Mouse (Mus musculus) heart, embryonic 10.5 days (tissue): Measurements from ENCODE around the gene Anapc5. TPM values are rescaled to one million over a fixed set of nuclear protein-coding genes. Genes with fewer than 3 reads are reported as not detected.
A peak's percentile ranks its signal among the peaks of the same experiment; 100 is the strongest.

Experiments used
- DNase-seq: peaks from one replicate; pipeline ENCODE4 v3.0.0-alpha.2; 2017; ENCODE audit warnings: low spot score
- H3K27ac ChIP-seq: fragments of 300-500 bp; sonication (generic); 2 replicates; pipeline ENCODE4 v1.5.1; 2016; ENCODE audit warnings: mild to moderate bottlenecking
- H3K27me3 ChIP-seq: fragments of 300-500 bp; sonication (generic); 2 replicates; pipeline ENCODE4 v1.6.1; 2016; ENCODE audit warnings: mild to moderate bottlenecking; ENCODE audit not compliant: poor library complexity, insufficient read depth, severe bottlenecking
- H3K36me3 ChIP-seq: fragments of 300-500 bp; sonication (generic); 2 replicates; pipeline ENCODE4 v1.6.1; 2016; ENCODE audit warnings: mild to moderate bottlenecking, moderate library complexity
- H3K4me1 ChIP-seq: fragments of 300-500 bp; sonication (generic); 2 replicates; pipeline ENCODE4 v1.6.1; 2016; ENCODE audit warnings: mild to moderate bottlenecking
- H3K4me3 ChIP-seq: fragments of 300-500 bp; sonication (generic); 2 replicates; pipeline ENCODE4 v1.5.1; 2016; ENCODE audit warnings: mild to moderate bottlenecking, moderate library complexity
- H3K9me3 ChIP-seq: fragments of 300-500 bp; sonication (generic); 2 replicates; pipeline ENCODE4 v1.6.1; 2016; ENCODE audit warnings: mild to moderate bottlenecking, moderate library complexity
- WGBS: fragments of 180-500 bp; shearing (Covaris S2); methylation state at CpG from one replicate; pipeline ENCODE4 v1.1.7; 2016; 5-methylcytosine and 5-hydroxymethylcytosine counted together
- polyA plus RNA-seq: library from polyadenylated mRNA; unstranded; fragments of >200 nt; fragmentation: Nextera tagmentation; extraction: Ambion mirVana; gene quantifications from 2 replicates; pipeline ENCODE4 v1.2.1, GENCODE M21; 2016

The Anapc5 gene
- polyA plus RNA-seq, 1 experiment from 2014 or later: 415 TPM

DNA sequence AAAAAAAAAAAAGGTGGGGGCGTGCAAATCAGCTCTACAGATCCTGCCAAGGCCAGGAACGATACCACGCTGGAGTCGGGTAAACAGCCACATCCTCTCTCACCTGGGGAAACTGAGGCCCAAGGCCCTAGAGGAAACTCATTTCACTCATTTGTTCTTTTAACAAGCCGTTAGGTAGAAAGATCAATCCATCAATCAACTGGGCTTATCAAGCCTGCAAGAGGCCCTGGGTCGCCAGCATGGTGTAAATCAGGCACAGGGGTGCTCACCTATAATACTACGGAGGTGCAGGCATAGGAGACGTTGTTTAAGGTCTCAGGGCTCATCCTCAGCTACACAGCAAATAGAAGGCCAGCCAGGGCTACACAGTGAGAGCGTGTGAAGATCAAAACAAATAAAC, 49.7 kb downstream of the Anapc5 start:
- Histone ChIP-seq H3K9me3 (no peaks in the 10 kb centered on the region), H3K27ac (no peak overlapping the region), H3K27me3 (no peaks in the 10 kb centered on the region), H3K4me1 (peaks cover 24% of the 10 kb centered on the region), H3K36me3 (peaks cover 15% of the 10 kb centered on the region), H3K4me3 (no peak overlapping the region)
- no peak for DNase-seq
- WGBS: 75% methylated on average over 9 of the region's 9 CpGs

DNA sequence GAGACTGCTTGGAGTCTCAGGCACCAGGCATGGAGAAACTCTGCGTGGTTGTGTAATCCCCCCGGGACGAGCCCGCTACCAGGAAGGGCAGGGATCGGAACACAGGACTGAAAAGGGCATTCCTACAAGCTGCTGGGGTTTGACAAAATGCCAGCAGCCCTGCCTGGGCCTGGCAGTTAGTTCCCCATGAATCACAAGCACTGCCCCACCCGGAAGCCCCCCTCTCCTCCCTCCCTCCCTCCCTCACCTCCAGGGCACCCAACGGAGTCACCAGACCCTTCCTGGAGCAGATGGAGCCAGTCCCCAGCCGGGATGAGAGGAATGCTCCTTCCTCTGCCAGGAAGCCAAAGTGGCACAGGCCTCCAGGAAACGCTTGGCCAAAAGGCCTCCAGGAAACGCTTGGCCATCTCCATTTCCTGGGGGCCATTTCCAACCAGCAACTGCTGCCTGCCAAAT, 50.3 kb downstream of the Anapc5 start:
- no peaks in the 10 kb centered on the region for H3K9me3 ChIP-seq
- DNase-seq: no peak
- 62% methylated on average over 10 of the region's 10 CpGs for WGBS
- H3K36me3 ChIP-seq: peaks cover 15% of the 10 kb centered on the region
- no peaks in the 10 kb centered on the region for H3K27me3 ChIP-seq
- H3K4me3 ChIP-seq: no peak overlapping the region
- peaks cover 22% of the 10 kb centered on the region for H3K4me1 ChIP-seq
- peak overlapping the region; percentile 77 for H3K27ac ChIP-seq

DNA sequence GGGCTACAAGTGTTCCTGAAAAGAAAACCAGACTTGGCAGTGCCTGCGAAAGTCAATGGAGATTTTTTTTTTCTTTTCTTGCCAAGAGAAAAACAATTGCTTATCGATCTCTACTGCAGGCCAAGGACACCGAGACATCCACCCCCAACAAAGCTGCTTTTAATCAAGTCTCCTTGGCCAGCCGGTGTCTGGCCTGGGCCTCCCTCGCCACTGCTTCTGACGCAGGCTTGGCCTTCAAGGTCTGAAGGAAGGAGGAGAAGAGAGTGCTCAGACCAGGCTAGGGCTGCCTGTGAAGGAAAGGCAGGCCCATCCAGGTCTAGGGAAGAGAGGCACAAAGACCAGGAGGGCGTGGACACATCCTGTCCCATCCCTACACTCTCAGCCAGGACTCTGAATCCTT, 50.8 kb downstream of the Anapc5 start:
- H3K4me1 ChIP-seq: peaks cover 17% of the 10 kb centered on the region
- H3K36me3 ChIP-seq: peaks cover 15% of the 10 kb centered on the region
- H3K27ac ChIP-seq: peak overlapping the region; percentile 77
- 57% methylated on average over 7 of the region's 7 CpGs for WGBS
- no peak for DNase-seq
- no peaks in the 10 kb centered on the region for H3K9me3 ChIP-seq
- no peak overlapping the region for H3K4me3 ChIP-seq
- no peaks in the 10 kb centered on the region for H3K27me3 ChIP-seq

DNA sequence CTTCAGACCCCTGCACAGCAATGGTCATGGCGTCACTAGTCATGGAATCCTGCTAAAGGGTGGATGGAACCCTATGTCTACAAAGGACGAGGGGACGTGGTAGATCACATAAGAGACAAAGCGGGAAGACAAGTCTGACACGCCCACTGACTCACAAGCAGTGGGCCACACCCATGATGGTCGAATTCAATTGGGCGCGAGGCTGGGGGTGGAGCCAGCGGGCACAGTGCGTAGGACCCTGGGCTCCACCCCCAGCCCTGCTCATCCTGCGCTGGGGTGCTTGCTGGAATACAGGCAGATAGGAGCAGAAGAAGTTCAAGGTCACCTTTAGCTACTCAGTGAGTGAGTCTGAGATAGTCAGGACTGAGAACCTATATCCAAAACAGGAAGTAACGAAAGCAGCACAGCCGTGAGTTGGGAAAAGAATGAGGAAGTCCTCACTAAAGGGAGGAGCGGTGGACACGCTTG, 52.0 kb downstream of the Anapc5 start:
- peaks cover 9% of the 10 kb centered on the region for H3K4me1 ChIP-seq
- H3K27ac ChIP-seq: no peak overlapping the region
- no peaks in the 10 kb centered on the region for H3K27me3 ChIP-seq
- no peaks in the 10 kb centered on the region for H3K9me3 ChIP-seq
- WGBS: 77% methylated on average over 15 of the region's 15 CpGs
- peaks cover 15% of the 10 kb centered on the region for H3K36me3 ChIP-seq
- no peak for DNase-seq
- no peak overlapping the region for H3K4me3 ChIP-seq

DNA sequence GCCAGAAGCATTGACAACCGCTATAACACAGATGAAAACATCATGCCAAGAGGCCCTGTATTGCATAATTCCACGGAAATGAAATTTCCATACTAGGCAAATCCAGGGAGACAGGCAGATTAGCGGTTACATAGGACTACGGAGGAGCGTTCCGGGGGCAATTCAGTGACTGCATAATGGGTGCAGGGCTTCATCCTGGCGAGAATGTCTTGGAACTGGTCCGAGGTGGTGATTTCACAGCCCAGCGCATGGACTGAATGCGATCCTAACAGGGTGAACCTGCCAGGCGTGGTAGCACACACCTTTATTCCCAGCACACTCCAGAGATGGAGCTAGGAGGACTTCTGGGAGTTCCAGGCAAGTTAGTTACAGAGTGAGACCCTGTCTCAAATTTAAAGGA, 53.9 kb downstream of the Anapc5 start:
- Histone ChIP-seq H3K4me1 (peaks cover 28% of the 10 kb centered on the region), H3K27ac (no peak overlapping the region), H3K27me3 (no peaks in the 10 kb centered on the region), H3K9me3 (no peaks in the 10 kb centered on the region), H3K36me3 (peaks cover 2% of the 10 kb centered on the region), H3K4me3 (no peak overlapping the region)
- DNase-seq: no peak
- WGBS: 92% methylated on average over 11 of the region's 11 CpGs

DNA sequence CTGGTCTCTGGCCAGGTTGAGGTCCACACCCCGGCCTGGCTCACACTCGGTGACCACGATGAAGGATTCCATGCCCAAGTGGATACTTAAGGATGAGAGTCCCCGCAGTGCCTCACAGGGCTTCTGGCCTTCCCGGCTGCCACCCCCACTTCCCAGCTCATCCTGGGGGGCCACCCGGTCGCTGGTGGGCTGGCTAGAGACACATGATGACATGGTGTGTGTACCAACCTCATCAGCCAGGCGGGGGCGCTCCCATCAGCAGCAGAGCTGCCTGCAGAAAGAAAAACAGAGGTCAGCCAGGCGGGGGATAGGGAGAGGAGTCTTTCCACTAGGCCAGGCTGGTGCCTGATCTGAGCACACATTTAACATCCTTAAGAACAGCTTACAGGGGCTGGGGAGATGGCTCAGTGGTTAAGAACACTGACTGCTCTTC, 57.1 kb downstream of the Anapc5 start:
- no peaks in the 10 kb centered on the region for H3K9me3 ChIP-seq
- 45% methylated on average over 10 of the region's 10 CpGs for WGBS

DNA sequence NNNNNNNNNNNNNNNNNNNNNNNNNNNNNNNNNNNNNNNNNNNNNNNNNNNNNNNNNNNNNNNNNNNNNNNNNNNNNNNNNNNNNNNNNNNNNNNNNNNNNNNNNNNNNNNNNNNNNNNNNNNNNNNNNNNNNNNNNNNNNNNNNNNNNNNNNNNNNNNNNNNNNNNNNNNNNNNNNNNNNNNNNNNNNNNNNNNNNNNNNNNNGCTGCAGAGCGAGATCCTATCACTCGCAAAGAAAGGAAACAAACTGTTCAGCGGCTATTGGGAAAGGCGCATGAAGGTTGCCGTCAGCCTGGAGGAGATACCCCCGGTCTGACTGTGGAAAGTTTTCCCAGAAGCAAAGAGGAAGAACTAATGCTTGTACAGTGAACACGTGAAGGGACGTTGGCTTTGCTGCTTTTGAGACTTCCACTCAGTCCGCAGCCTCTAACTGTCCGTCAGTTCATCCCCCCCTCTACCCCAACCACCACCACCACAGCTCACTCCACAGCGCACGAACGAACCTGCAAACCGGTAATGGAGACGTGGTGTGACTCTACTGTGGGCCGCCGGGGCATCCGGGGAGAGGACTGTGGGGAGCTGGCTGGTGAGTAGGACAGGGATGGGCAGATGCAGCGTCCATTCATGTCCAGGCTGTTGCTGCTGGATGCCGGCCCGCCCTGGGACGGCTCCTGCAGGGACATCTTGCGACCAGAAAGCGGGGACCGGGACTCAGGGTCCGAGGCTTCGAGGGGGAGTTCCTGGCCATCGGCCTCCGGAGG, 57.7 kb downstream of the Anapc5 start:
- Histone ChIP-seq H3K4me1 (peaks cover 29% of the 10 kb centered on the region), H3K36me3 (peaks cover 3% of the 10 kb centered on the region), H3K9me3 (no peaks in the 10 kb centered on the region), H3K27ac (peak overlapping the region; percentile 72), H3K27me3 (no peaks in the 10 kb centered on the region), H3K4me3 (peak overlapping the region; percentile 23; the same call in 1 of the 2 replicates)
- WGBS: 67% methylated on average over 29 of the region's 29 CpGs
- no peak for DNase-seq

More for the DNA sequence above, 57.1 kb downstream of the Anapc5 start:
- peak overlapping the region; percentile 23; the same call in 1 of the 2 replicates for H3K4me3 ChIP-seq
- no peak for DNase-seq
- no peaks in the 10 kb centered on the region for H3K27me3 ChIP-seq
- H3K4me1 ChIP-seq: peaks cover 29% of the 10 kb centered on the region
- no peaks in the 10 kb centered on the region; the same call in 1 of the 2 replicates for H3K36me3 ChIP-seq
- H3K27ac ChIP-seq: peak overlapping the region; percentile 72

DNA sequence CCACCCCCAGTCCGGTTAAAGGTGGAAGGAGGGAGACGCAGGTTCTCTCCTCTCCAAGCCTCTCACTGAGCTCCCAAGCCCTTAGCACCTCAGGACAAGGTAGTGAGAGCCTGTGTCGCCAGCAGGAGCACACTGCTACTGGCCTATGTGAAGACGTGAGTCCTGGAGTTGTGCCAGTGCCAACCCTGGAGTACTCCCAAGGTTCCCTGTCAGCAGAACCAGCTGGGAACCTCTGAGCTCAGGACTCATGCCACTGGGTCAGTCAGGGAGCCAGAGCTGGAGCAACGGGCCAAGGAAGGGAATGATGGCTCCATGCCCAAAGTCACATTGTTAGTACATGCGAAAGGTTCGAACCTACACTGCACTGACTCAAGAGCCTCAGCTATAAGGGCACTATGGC, 64.5 kb downstream of the Anapc5 start:
- Histone ChIP-seq H3K36me3 (peaks cover 41% of the 10 kb centered on the region), H3K9me3 (no peaks in the 10 kb centered on the region), H3K4me3 (no peak overlapping the region), H3K27ac (no peak overlapping the region), H3K4me1 (peaks cover 9% of the 10 kb centered on the region), H3K27me3 (no peaks in the 10 kb centered on the region)
- WGBS: 94% methylated on average over 7 of the region's 7 CpGs
- DNase-seq: no peak

DNA sequence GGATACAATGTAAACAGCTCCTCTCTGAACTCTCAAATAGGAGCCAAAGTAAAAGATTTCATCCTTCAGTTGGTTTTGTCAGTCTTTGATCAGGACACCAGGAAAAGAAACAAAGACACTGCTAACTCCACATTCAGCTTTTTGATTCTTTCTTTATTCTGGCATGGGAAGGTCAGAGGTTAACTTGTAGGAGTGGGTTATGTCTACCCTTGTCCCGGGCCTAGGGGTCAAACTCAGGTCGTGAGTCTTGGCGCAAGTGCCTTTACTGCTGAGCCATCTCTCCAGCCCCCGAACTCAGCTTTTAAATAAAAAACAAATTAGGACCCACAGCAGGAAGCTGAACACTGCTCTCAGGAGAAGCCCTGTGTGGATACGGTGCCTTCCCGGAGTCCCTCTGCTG, 65.0 kb downstream of the Anapc5 start:
- Histone ChIP-seq H3K4me3 (no peak overlapping the region), H3K27me3 (no peaks in the 10 kb centered on the region), H3K9me3 (no peaks in the 10 kb centered on the region), H3K27ac (no peak overlapping the region), H3K36me3 (peaks cover 46% of the 10 kb centered on the region), H3K4me1 (peaks cover 6% of the 10 kb centered on the region)
- no peak for DNase-seq
- WGBS: 86% methylated on average over 6 of the region's 6 CpGs

DNA sequence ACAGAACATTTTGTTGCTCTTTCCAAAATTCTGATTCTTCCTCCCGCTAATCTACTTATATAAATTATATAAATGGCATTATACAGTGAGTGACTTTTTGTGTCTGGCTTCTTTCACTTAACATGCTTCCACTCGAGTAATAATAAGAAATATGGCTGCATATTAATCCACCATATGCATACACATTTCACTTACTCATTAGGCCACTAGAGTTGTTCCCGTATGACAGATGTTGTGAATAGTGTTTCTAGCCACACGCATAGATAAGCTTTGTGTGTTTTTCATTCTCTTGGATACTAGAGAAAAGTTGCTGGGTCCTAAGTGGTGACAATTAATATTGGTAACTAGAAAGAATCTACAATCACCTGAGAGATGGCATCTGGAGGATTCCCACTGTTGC, 65.5 kb downstream of the Anapc5 start:
- H3K36me3 ChIP-seq: peaks cover 48% of the 10 kb centered on the region

DNA sequence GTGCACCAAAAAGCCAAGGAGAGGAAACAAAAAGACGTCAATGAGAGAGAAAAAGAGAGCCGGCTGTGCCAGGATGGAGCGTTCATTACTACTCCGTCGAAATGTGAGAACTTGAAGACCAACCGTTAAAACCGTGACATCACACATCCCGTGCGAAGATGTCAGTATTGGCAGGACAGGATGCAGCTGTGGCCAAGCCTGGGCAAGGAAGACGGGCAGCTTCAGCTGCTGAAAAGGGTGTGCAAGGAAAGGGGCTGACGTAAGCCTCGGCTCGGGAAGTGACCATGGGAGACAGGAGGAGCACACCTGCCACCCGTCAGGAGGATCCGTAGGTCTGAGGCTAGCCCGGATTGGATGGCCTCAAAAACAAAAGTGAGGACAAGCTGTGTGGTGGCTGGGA, 66.7 kb downstream of the Anapc5 start:
- DNase-seq: no peak

More for the DNA sequence above, 65.5 kb downstream of the Anapc5 start:
- no peak overlapping the region for H3K4me3 ChIP-seq
- H3K27ac ChIP-seq: no peak overlapping the region
- H3K9me3 ChIP-seq: no peaks in the 10 kb centered on the region
- peaks cover under 1% of the 10 kb centered on the region for H3K4me1 ChIP-seq
- DNase-seq: no peak
- H3K27me3 ChIP-seq: no peaks in the 10 kb centered on the region
- 93% methylated on average over 4 of the region's 4 CpGs for WGBS

DNA sequence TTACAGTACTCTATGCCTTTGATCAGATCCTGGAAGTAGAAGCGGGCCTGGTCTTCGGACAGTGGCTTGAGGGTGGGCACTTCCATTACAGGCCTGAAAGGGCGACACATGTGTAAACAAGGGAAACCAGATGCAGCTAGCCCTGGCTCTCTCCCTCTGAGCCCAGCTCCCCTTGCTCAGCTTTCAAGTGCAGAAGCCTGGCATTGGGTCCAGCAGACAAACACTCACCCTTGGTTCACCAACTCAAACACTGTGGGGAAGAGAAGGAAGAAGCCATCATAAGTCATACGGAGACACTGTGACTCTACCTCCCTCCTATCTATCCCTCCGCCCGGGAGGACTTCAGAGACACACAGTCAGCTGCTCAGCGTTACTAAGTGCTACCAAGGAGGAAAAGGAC, 73.2 kb downstream of the Anapc5 start:
- no peaks in the 10 kb centered on the region for H3K9me3 ChIP-seq
- H3K36me3 ChIP-seq: peaks cover 52% of the 10 kb centered on the region
- DNase-seq: no peak
- H3K27me3 ChIP-seq: no peaks in the 10 kb centered on the region
- no peak overlapping the region for H3K4me3 ChIP-seq
- no peak overlapping the region for H3K27ac ChIP-seq
- no peaks in the 10 kb centered on the region for H3K4me1 ChIP-seq
- WGBS: 70% methylated on average over 7 of the region's 7 CpGs

More for the DNA sequence above, 66.7 kb downstream of the Anapc5 start:
- Histone ChIP-seq H3K9me3 (no peaks in the 10 kb centered on the region), H3K27ac (no peak overlapping the region), H3K4me1 (no peaks in the 10 kb centered on the region), H3K4me3 (no peak overlapping the region), H3K27me3 (no peaks in the 10 kb centered on the region), H3K36me3 (peaks cover 48% of the 10 kb centered on the region)
- 86% methylated on average over 16 of the region's 16 CpGs for WGBS

DNA sequence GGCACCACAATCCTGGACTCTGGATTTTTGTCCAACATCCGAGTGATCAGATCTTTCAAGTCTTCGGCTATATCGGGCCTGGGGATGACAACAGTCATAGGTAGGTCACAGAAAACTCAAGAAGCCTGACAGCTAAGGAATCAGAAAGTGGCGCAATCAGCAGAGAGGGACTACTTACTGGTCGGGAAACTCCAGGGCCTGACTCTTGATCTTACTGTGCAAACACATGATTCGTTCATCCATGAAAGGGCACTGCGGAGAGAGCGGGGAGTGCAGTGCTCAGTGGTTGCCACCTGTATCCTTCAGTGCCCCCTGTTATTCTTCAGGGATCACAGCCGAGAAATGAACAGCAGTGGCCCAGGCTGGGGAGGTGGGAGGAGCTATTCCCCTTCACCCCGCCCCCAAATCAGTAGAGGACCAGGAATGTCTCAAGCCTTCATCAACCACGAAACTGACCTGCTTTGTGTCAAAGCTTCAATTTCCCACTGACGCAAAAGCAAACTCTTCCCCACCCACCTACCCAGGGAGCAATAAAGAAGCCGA, 77.2 kb downstream of the Anapc5 start:
- H3K4me1 ChIP-seq: no peaks in the 10 kb centered on the region
- no peak overlapping the region for H3K27ac ChIP-seq
- no peak overlapping the region for H3K4me3 ChIP-seq
- peaks cover 68% of the 10 kb centered on the region for H3K36me3 ChIP-seq
- 79% methylated on average over 13 of the region's 13 CpGs for WGBS
- no peaks in the 10 kb centered on the region for H3K9me3 ChIP-seq
- DNase-seq: no peak
- no peaks in the 10 kb centered on the region for H3K27me3 ChIP-seq
